Mouse (Mus musculus) layer of hippocampus, adult 8-10 months (tissue): ENCODE results near the gene Gm5148. TPM values are rescaled to one million over a fixed set of nuclear protein-coding genes. Genes with fewer than 3 reads are reported as not detected.

Experiments used
- DNase-seq, 2 experiments: peaks; one replicate each; pipeline ENCODE4 v3.0.0; 2022; ENCODE audit warnings: low spot score in 2 of 2
- total RNA-seq, 4 experiments: library from RNA; stranded (reverse); gene quantifications; 2 replicates each; pipeline ENCODE4 v1.2.4; 2022

Gene Gm5148
- 1 to 10 TPM; 4.3 to 5.8 (median 4.8) TPM for total RNA-seq

GRCm38 (mm10) chr3:37724171-37724804 is at the start of gene Gm5148:
TSS of gene Gm5148 (minus strand) at chr3:37724490.
- DNase-seq: peak; percentile 41 to 57

DNA sequence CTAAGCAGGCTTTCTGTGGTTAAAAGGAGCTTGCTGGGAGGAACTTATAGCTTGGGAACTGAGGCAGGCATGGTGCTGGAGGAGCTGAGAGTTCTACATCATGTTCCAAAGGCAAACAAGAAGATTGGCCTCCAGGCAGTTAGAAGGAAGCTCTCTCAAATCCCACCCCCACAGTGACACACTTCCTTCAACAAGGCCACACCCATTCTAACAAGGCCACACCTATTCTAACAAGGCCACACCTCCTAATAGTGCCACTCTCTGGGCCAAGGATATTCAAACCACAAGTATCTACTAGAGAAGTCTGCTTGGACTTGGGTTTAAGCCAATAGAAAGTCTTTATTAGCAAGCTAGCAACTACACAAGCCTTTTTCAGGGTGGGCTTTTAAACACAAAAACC is 46.7 kb upstream of the Gm5148 start:
- DNase-seq: no peak

DNA sequence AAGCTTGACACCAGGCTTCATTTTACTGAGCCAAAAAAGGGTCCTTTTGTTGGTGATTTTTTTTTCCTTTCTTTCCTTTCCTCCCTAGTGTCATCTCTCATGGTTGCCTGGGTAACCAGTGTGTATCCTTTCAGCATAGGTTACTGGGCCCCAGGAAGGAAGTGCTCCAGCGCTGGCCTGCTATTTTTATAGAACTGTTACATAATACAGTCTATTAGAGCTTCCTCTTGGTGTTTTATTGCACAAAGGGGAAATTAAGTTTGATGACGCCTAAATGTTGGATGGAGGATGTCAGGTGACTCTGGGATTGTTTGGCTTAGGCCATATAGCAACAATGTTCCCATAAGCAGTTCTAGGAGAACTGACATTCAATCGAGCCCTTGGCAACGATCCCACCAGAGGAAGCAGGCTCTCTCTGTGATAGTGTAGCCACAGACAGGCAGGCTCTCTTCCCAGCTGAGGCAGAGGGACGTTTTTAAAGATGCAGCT is 45.0 kb upstream of the Gm5148 start:
- peak; percentile 69 to 70 for DNase-seq

GRCm38 (mm10) chr3:37767147-37768015 is 43.1 kb upstream of the Gm5148 start:
- DNase-seq: no peak

DNA sequence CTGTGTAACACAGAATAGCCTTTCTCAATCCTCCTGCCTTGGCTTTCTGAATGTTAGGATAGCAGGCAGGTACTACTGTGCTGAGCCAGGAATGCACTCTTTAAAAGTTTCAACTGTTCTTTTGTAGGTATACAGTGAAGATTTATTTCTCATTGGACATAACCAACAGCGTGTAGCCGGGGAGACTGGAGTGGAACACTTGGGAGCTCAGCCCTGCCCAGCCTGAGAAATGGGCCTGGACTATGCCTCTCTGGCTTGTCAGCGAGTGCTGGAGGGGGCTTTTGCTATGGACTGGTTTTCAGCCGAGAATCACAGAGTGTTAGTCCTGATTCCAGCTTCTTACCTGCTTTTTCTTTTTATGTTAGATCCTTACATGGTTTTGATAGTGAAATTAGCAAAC is 42.3 kb upstream of the Gm5148 start:
- DNase-seq: no peak

GRCm38 (mm10) chr3:37765971-37766370 is 41.7 kb upstream of the Gm5148 start:
- no peak for DNase-seq

DNA sequence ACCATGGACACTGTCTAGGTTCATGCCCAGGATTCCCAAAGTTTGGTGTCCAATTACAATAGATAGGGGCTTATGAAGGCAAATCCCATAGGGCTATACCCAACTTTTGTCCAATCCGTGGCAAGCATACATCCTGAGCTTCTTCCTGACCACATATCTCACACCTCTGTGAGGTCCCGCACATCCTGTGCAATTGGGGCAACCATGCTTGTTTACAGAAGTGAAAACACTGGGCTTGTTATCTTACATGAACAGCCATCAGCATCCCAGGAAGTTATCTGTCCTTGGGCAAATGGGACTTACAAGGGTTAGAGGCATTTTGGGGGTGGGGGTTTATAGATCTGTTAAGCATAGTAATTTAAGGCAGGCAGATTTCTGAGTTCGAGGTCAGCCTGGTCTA is 41.0 kb upstream of the Gm5148 start:
- DNase-seq: no peak

DNA sequence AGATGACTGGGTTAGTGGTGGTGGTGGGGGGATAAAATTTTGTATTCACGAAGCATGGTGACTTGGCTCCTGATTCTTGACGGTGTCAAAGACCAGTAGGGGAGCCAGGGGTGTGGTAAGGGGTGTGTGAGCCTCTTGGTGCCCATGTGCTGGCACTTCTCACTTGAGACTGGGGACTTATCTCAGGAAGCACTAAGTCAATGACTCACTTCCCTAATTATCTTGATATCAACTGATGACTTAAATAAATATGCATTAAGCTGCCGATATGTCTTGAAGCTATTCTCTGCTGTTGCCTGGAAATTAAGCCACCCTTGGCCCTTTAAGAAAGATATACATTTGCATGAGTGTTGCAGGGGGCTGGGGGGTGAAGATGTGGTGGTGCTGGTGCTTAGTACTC is 38.0 kb upstream of the Gm5148 start:
- no peak for DNase-seq

GRCm38 (mm10) chr3:37761741-37762140 is 37.5 kb upstream of the Gm5148 start:
- DNase-seq: no peak

DNA sequence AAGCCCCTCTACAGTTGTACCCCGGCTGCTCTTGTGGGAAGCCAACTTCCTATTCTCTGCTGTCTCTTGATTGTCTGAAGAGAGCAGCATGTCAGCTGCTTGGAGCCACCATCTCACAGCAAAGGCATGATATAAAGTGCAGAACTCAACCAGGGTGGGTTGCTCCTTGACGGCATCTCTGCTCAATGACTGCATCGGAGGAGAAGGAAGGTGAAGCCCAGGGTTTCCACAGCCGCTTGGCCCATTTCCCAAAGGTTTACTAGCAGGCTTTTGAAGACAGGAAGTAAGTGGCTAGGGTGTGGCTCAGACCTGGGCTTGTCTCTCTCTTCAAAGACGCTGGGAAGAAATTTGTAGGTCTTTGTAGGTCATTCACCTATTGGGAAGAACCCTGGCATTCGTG is 36.6 kb upstream of the Gm5148 start:
- no peak for DNase-seq

DNA sequence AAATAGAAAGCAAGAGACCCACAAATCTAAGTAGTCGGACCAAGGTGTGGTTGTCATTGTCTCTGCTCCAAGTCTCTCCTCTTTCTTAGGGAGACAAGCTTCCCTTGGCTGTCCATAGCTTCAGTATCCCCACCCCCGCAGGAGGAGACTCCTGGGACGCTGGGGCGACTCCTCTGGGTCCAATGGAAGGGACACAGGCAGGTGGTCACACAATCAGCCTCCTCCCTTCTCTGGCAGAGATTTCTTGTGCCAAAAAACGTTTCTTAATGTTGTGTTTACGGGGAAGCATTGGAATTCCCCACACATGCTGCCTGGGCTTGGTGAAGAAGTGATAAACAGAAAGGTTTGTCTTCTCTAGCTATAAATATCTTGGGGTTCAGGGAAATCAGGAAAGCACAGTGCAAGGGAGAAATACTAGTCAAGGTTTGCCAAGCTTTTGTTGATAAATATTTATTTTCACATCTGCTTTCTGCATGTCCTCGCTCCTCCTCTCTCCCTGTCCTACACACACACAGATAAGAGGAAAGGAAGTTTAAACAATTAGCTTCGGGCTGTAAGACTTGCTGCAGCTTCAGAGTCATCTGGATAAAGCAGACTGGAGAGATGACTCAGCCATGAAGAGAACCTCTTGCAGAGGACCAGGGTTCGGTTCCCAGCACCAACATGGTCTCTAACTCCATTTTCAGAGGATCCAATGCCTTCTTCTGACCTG is 34.5 kb upstream of the Gm5148 start:
- no peak for DNase-seq

- DNase-seq: no peak
Observed at GRCm38 (mm10) chr3:37758124-37758523, 33.8 kb upstream of the Gm5148 start.

GRCm38 (mm10) chr3:37757613-37758012 is 33.3 kb upstream of the Gm5148 start:
- DNase-seq: no peak

GRCm38 (mm10) chr3:37756005-37756404 is 31.7 kb upstream of the Gm5148 start:
- no peak for DNase-seq

GRCm38 (mm10) chr3:37754639-37755038 is 30.3 kb upstream of the Gm5148 start:
- DNase-seq: no peak

DNA sequence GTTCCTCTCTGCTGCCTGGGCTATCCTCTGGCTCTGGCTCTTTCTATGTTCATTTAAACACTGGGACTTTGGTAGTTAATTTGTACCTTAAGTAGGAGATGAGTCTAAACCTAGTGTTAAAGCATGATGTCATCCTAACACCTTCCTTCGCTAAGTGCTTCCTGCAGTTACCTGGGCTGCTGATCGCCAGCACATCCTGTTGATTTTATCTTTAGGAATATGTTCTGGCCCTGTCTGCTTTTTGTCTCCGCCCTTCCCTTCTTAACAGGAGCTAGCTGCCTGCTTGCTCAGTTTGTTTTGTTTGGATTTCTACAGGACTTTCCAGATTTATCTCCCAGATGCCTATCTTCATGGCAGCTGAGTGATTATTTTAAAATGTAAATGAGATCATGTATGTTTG is 28.9 kb upstream of the Gm5148 start:
- no peak for DNase-seq

DNA sequence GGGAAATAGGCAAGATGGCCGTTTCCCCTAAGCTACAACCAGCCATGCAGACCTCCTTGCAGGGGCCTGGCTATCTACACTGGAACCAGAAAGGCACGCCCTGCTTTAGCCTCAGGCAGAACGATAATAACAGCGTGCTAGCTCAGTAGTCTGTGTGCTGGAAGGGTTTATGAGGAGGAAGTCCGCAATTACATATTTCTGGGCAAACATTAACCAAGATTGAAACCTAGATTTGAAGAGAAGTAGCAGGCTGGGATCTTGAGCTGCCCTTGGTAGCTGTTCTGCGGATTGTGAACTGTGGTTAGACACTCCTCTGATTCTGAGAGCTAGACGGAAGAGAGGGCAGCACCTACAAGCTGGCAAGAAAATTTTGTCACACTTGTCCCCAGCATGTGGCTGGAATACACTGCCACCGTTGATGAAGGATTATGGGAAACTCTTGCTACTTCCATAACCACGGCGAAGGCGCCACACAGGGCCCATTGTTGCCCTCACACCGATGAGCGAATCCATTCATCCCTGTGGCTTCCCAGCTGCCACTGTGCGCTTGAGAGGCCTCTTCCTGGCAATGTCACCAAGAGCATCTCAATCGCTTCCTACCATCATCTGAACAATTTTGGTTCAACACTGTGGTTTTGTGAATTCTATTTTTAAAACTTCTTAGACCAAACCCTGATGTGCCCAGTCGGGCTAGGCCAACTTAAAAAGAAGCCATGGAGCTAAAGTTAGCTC is 23.9 kb upstream of the Gm5148 start:
- DNase-seq: peak; percentile 36 to 44

GRCm38 (mm10) chr3:37747258-37748001 is 23.1 kb upstream of the Gm5148 start:
- DNase-seq: no peak

GRCm38 (mm10) chr3:37744050-37744449 is 19.8 kb upstream of the Gm5148 start:
- no peak for DNase-seq

DNA sequence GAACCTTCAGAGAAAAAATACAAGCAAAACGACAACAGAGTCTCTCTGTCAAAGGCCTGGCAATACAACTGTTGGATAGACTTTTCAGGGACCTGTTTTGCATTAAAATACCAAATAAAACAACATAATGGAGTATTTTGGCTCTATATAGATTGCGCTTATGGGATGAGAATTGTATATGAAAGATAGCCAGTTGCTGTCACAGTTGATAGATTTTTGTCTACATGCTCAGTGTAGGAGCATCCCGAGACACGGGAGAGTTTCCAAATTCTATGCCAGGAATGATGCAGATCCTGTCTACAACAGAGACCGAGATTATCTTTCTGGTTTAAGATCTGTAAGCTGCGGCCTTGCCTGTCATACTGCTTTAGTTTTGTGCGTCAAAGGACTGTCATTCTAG is 15.7 kb upstream of the Gm5148 start:
- no peak for DNase-seq
